Mouse (Mus musculus): ENCODE measurements at regions not wholly inside any gene's neighbourhood (a gene's known extent, or its start where the extent isn't known, plus 50 kb on each side); places are given as distances from the start of the nearest gene placed in this dataset.
A peak's percentile ranks its signal among the peaks of the same experiment; 100 is the strongest.
"Not testable (repeated sequence)": the region's sequence is repeated elsewhere in the genome, so short reads cannot be mapped to it uniquely, and the experiment has no call there.

- DNase-seq, result no peak
Observed at GRCm38 (mm10) chr17:85881636-85882170, 193.6 kb upstream of the Six2 start.

DNA sequence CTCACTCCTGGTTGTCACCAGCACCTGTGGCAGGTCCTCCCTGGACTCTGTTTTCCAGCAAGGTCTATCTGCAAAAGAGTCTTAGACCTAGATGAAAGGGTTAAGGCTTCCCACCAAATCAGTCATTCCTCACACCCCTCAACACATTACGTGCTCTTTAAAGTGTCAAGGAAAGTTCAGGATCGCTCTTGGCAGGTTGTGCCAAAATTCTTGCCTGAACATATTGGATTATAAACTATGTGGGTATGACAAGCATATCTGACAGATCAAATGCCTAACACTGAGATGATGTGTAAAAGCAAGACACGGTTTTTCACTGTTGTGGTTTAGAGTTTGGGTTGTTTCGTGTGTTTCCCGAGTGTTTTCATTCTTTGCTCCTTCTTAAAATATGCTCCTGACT lies 193.0 kb upstream of the Six2 start:
- no peak for DNase-seq

- DNase-seq, result peak in 1 of 2 experiments; percentile 15
Observed at GRCm38 (mm10) chr17:85877426-85877825, 189.4 kb upstream of the Six2 start.

DNA sequence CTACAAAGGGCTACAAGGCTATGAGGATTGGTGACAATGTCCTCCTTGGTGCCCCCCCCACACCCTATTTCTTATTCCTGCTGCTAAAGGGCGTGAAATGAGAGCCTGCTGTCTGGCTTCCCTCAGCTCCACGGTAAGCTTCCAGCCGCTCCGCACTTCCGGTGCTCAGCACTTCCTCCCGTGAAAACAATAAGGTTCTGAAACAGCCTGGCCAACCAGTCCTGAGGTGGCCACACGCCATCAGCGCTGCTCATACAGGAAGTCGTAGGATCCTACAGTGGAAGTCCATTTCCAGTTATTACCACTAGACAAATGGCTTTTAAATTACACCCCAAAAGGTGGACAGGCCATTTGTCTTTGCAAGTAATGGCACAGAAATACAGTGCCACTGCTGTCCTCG lies 188.8 kb upstream of the Six2 start:
- no peak for DNase-seq

DNA sequence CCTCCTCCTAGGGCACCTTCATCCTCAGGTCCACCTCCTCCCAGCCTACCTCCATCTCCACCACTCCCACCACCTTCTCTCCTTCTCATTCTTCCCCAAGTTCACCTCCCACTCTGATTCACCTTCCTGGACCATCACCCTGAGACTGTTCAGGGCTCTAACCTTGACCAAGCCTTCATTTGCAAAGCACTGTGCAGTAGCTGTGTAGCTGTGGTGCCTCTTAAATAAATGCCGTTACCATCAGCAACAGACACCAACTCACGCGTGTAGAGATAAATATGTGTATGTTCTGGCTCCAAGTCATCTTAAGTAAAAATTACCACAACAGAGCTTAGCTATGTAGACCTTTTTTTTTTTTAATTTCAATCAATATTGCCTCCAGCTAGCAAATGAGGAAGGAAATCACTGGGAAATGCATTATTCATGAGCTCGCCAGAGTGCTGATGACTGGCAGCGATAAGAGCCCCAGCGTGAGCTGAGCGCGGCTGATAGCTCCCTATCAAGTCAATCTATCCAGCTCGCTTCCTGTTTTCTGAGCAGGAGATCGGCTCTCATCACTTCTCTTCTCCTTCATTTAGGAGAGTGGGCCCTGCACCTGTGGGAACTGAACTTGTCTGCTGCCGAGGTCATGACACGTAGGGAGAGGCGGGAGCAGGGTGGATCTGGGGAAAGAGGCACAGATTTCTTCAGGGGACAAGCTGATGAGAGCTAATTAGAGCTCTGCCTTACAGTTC lies 185.9 kb upstream of the Six2 start:
- DNase-seq, result peak; percentile 7 to 11

DNA sequence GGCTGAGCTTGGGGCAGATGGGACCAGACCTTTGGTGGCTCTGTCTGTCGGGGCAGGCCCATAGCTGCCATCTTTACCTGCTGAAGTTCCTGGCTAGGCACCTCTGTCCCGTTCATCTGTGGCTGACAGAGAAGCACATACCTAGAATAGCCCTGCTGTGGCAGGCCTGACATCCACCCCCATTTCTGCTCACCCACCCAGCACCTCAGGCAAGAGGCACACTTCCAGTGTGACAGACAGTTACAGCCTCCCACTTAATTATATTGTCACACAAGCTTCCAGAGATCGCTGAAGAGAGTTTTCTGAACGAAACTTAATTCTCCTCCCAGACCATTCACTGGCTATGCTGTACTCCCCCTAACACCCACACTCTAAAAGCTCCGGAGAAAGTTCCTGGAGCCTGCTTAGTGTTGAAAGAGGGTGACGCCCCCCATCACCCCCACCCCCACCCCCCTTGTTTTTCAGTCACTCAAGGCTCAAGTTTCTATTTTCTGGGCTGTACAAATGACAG lies 184.9 kb upstream of the Six2 start:
- no peak for DNase-seq

- DNase-seq, result no peak
Observed at GRCm38 (mm10) chr17:85870406-85870805, 182.3 kb upstream of the Six2 start.

DNA sequence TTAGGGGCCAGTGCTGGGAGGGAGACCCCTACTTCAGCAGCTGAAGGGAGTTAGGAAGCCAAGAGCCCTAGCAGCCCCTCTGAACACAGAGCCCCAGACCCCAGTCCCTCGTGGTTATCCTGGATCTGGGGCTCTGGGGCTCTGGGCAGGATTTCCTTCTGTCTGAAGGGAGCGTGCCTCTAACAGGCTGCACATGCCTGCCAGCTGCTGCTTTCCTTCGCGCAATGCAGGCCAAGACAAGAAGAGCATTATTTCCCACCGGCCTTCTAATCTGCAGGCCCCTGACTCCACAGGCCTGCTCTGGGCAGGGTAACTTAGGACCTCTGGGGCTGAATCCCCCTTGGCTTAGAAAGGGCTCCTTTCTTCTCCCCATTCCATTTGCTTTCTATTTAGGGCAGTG lies 181.1 kb upstream of the Six2 start:
- DNase-seq, result no peak

- DNase-seq, result no peak
Observed at GRCm38 (mm10) chr17:85867945-85868616, 180.0 kb upstream of the Six2 start.

DNA sequence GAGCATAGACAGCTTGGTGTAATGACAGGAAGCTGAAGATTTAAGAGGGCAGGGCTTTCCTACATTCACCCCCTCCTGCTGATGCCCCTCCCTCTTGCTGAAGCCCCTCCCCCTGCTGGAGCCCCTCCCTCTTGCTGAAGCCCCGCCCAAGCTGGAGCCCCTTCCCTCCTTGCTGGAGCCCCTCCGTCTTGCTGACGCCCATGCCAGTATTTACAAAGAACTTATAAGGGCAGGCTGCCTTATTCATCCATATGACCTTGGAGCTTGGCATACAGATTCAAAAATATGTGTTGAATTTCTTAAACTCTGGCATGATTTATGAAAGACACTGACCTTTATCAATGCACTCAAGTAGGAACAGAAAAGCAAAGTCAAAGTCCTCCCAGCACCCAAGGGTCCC lies 178.5 kb upstream of the Six2 start:
- DNase-seq, result no peak

GRCm38 (mm10) chr17:85865940-85866339 lies 177.9 kb upstream of the Six2 start:
- DNase-seq, result no peak

- no peak for DNase-seq
Observed at GRCm38 (mm10) chr17:85861328-85861727, 173.3 kb upstream of the Six2 start.

DNA sequence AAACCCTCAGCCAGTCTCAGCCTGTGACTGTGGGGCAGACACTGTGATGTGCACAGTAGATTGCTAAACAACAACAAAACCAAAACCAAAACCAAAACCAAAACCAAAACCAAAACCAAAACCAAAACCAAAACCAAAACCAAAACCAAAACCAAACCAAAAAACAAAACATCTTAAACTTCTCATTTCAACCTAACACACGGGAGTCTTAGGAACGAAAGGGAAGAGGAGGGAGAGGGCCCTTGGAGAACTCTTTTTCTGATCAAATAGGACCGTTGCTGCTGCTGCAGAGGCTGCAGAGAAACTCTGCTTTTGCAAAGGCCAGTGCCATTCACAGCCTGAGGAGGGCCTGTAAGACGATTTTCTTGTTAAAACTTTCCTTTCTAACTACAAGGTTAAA lies 172.7 kb upstream of the Six2 start:
- DNase-seq, result no peak

- no peak for DNase-seq
Observed at GRCm38 (mm10) chr17:85859926-85860707, 172.0 kb upstream of the Six2 start.

GRCm38 (mm10) chr17:85858516-85858915 lies 170.4 kb upstream of the Six2 start:
- DNase-seq, result no peak

- peak; percentile 23 to 54 for DNase-seq
Observed at GRCm38 (mm10) chr17:85857705-85858472, 169.8 kb upstream of the Six2 start.

GRCm38 (mm10) chr17:85856894-85857293 lies 168.8 kb upstream of the Six2 start:
- not testable (repeated sequence) for DNase-seq

DNA sequence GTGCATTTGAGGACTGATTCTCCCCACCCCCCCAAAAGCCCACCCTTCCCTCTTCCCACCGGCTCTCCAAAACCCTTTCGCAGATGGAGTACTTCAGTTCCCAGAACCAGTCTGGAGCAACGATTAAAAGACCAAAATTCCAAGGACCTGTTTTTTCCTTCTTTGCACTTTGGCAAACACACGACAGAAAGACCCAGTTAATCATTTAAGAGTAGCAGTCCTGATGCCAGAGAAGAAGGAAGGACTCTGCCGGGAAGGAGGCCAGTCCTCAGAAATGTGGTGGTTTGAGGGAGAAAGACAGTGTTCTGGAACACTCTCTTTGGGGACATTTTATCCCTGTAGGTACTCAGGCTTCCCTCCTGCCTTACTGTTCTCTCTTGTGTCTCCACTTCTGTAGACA lies 165.1 kb upstream of the Six2 start:
- DNase-seq, result no peak

- DNase-seq, result no peak
Observed at GRCm38 (mm10) chr17:85848526-85848925, 160.5 kb upstream of the Six2 start.

GRCm38 (mm10) chr17:85847756-85848155 lies 159.7 kb upstream of the Six2 start:
- no peak for DNase-seq

- DNase-seq, result no peak
Observed at GRCm38 (mm10) chr17:85845059-85845458, 157.0 kb upstream of the Six2 start.

- no peak for DNase-seq
Observed at GRCm38 (mm10) chr17:85844486-85844885, 156.4 kb upstream of the Six2 start.

All from layer of hippocampus, postnatal 36 days (tissue).